ENCODE assay signal across 10 mouse cellular contexts in genomic region chr13:56350705-56351400, GRCm38 (mm10). TPM values are rescaled to one million over a fixed set of nuclear protein-coding genes. Genes with fewer than 3 reads are reported as not detected.
DNase-seq lines count a peak whose midpoint lies in the region; ATAC-seq and TF ChIP-seq lines count a peak whose summit lies in the region.
"Had no signal": no experiment of that assay in that cellular context is flagged by ENCODE, and none has a peak within 500 bp of the region (broad histone marks: within the 10 kb centered on the region; RNA-seq: fewer than 3 reads in every experiment).

No protein-coding gene starts in this region.

- no peaks in the 10 kb centered on the region for H3K9me3 ChIP-seq in midbrain, embryonic 13.5 days

- no peak for TF ChIP-seq CTCF in liver, adult 2 months (IDR thresholded peaks at IDR 0.05; ENCODE audit: low read depth, low read length)

- no peak for ATAC-seq in midbrain, embryonic 13.5 days

- H3K36me3 ChIP-seq in liver, adult 2 months (ENCODE audit: control insufficient read depth, insufficient read depth, low read length) = no peaks in the 10 kb centered on the region
- H3K36me3 ChIP-seq in midbrain, embryonic 13.5 days = no peaks in the 10 kb centered on the region

- H3K4me2 ChIP-seq in midbrain, embryonic 13.5 days (replicated peaks) = no peak overlapping the region

- no peak for TF ChIP-seq POLR2A in liver, adult 2 months (IDR thresholded peaks at IDR 0.05; ENCODE audit: extremely low read depth, insufficient read depth, low read length)

- H3K9ac ChIP-seq in liver, adult 2 months (ENCODE audit: low read depth, low read length) = no peak overlapping the region
- no peak overlapping the region for H3K9ac ChIP-seq in midbrain, embryonic 13.5 days (replicated peaks)

- H3K79me2 ChIP-seq in liver, adult 2 months (ENCODE audit: control insufficient read depth, insufficient read depth, low read length) = no peaks in the 10 kb centered on the region

- no peak overlapping the region for H3K4me3 ChIP-seq in liver, adult 2 months (ENCODE audit: insufficient read depth, low read depth, low read length)
- no peak overlapping the region for H3K4me3 ChIP-seq in midbrain, embryonic 13.5 days (replicated peaks)

- H3K27ac ChIP-seq in liver, adult 2 months (replicated peaks; ENCODE audit: insufficient read depth, low read depth, low read length) = peak overlapping the region; percentile 4; the same call in 1 of the 2 replicates
- H3K27ac ChIP-seq in midbrain, embryonic 13.5 days = no peak overlapping the region

- H3K27me3 ChIP-seq in liver, adult 2 months (ENCODE audit: control insufficient read depth, insufficient read depth, low read length) = no peaks in the 10 kb centered on the region
- H3K27me3 ChIP-seq in midbrain, embryonic 13.5 days = 0 out of 2 replicates have a peak, but pooled peaks cover 3% of the 10 kb centered on the region

- peaks cover 15% of the 10 kb centered on the region for H3K4me1 ChIP-seq in liver, adult 2 months (ENCODE audit: control insufficient read depth, insufficient read depth, low read length)
- H3K4me1 ChIP-seq in midbrain, embryonic 13.5 days (replicated peaks) = 0 out of 2 replicates have a peak, but pooled peaks cover 2% of the 10 kb centered on the region

- WGBS in liver, adult 2 months = 85% methylated on average over 14 of the region's 14 CpGs
- WGBS in midbrain, embryonic 13.5 days = 85% methylated on average over 14 of the region's 14 CpGs

- peak; percentile 50 for DNase-seq in adrenal gland, postnatal 10 days
- no peak for DNase-seq in adrenal gland, adult 8-10 months
- DNase-seq in liver, adult 2 months (ENCODE audit: extremely low read depth, low read depth, low spot score) = no peak
- no peak for DNase-seq in liver
- DNase-seq in hindlimb bud, embryonic 11.5 days (ENCODE audit: extremely low spot score, low read depth, low spot score) = peak; percentile 12
- peak; percentile 66 to 67 for DNase-seq in right cerebral cortex, postnatal 36 days (ENCODE audit: low spot score in 2 of 2)
- no peak for DNase-seq in kidney, adult 8-10 months
- DNase-seq: cerebellum, adult 2 months had no signal

RNA-seq across cellular contexts. Expression of gene Cxcl14, which starts 54.5 kb away (rescaled TPM):
- total RNA-seq in adrenal gland, postnatal 10 days (2021) = 10 to 100 TPM; 15.0 to 16.3 TPM
- 10 to 100 TPM; 63.0 to 86.6 (median 76.1) TPM for total RNA-seq in adrenal gland, adult 8-10 months (2022)
- 0.20 and 0.46 TPM in 2 replicates for total RNA-seq in liver, adult 2 months (2014; rRNA removed)
- 2.2 and 2.6 TPM in 2 replicates for polyA plus RNA-seq in liver, adult 2 months (2012; rRNA removed)
- polyA plus RNA-seq in midbrain, embryonic 13.5 days (2015; fragmentation: Nextera tagmentation; extraction: Ambion mirVana) = 7.4 and 8.0 TPM in 2 replicates
- total RNA-seq: monocyte, adult 5-6 weeks had no signal

Comparison
In these comparisons a context has a peak if more than half of its experiments do, and no peak if none do; other contexts are left out.
1. DNase-seq: peak in adrenal gland, postnatal 10 days (single experiment), hindlimb bud, embryonic 11.5 days (single experiment) and right cerebral cortex, postnatal 36 days (2 of 2); none in adrenal gland, adult 8-10 months (single experiment), liver, adult 2 months (single experiment), liver (single experiment) and kidney, adult 8-10 months (0 of 2).
2. RNA of gene Cxcl14, which starts 54.5 kb away (total RNA-seq): 63.0 to 86.6 TPM in adrenal gland, adult 8-10 months and 15.0 to 16.3 TPM in adrenal gland, postnatal 10 days; 0.20 to 0.46 TPM in liver, adult 2 months; every median in the first group is over 10 times any median in the second.